Mouse (Mus musculus) T-helper 17 cell (primary cell): Measurements from ENCODE around the gene Cdk1.

ENCODE experiments used
- in situ Hi-C, 2 experiments: fragments of 300-600 bp; cut with MboI, MseI; formaldehyde crosslinking; loops; 1 replicate in 1 of 2; 2 replicates in 1 of 2; pipeline ENCODE4 v1.15.1; 2025; ENCODE audit warnings: high pct_unique_total_duplicates in 2 of 2

Gene Cdk1

GRCm38 (mm10) chr10:69318514-69318913 lies 34.2 kb downstream of the Cdk1 start:
- in situ Hi-C loops, result loop anchor here in 1 of 2 experiments (5.0 kb wide), 1 partner anchor 426 kb away; no protein-coding TSS in a partner anchor

- in situ Hi-C loops, result no loop called here
Measured at GRCm38 (mm10) chr10:69313944-69314343, 38.8 kb downstream of the Cdk1 start.

- in situ Hi-C loops, result no loop called here
Measured at GRCm38 (mm10) chr10:69311867-69312266, 40.9 kb downstream of the Cdk1 start.

GRCm38 (mm10) chr10:69309109-69309508 lies 43.6 kb downstream of the Cdk1 start:
- in situ Hi-C loops, result loop anchor here in 1 of 2 experiments (5.0 kb wide), 1 partner anchor 127 kb away; no protein-coding TSS in a partner anchor

- in situ Hi-C loops, result loop anchor here in 1 of 2 experiments (5.0 kb wide), 1 partner anchor 125 kb away; no protein-coding TSS in a partner anchor
Measured at GRCm38 (mm10) chr10:69307067-69307466, 45.7 kb downstream of the Cdk1 start.

GRCm38 (mm10) chr10:69306205-69306604 lies 46.5 kb downstream of the Cdk1 start:
- in situ Hi-C loops, result loop anchor here in 1 of 2 experiments (5.0 kb wide), 1 partner anchor 124 kb away; no protein-coding TSS in a partner anchor

GRCm38 (mm10) chr10:69305600-69305999 lies 47.1 kb downstream of the Cdk1 start:
- in situ Hi-C loops, result loop anchor here in 1 of 2 experiments (5.0 kb wide), 1 partner anchor 123 kb away; no protein-coding TSS in a partner anchor

- in situ Hi-C loops, result loop anchor here in 1 of 2 experiments (5.0 kb wide), 1 partner anchor 123 kb away; no protein-coding TSS in a partner anchor
Measured at GRCm38 (mm10) chr10:69304819-69305218, 47.9 kb downstream of the Cdk1 start.

- in situ Hi-C loops, result no loop called here
Measured at GRCm38 (mm10) chr10:69302667-69303066, 50.1 kb downstream of the Cdk1 start.

- in situ Hi-C loops, result no loop called here
Measured at GRCm38 (mm10) chr10:69299985-69300384, 52.8 kb downstream of the Cdk1 start.

- in situ Hi-C loops, result no loop called here
Measured at GRCm38 (mm10) chr10:69295919-69296318, 56.8 kb downstream of the Cdk1 start.

- in situ Hi-C loops, result no loop called here
Measured at GRCm38 (mm10) chr10:69290736-69291135, 62.0 kb downstream of the Cdk1 start.

- in situ Hi-C loops, result no loop called here
Measured at GRCm38 (mm10) chr10:69288720-69289119, 64.0 kb downstream of the Cdk1 start.

- in situ Hi-C loops, result no loop called here
Measured at GRCm38 (mm10) chr10:69288086-69288485, 64.7 kb downstream of the Cdk1 start.

- in situ Hi-C loops, result no loop called here
Measured at GRCm38 (mm10) chr10:69286939-69287338, 65.8 kb downstream of the Cdk1 start.
